Mouse (Mus musculus) spleen, adult 2 months (tissue): ENCODE measurements around the gene Mroh8.

Source experiments
- CTCF ChIP-seq: fragments of 200-500 bp; IDR thresholded peaks from 2 replicates; pipeline ENCODE4 v1.5.1; 2011; ENCODE audit warnings: mild to moderate bottlenecking, inconsistent platforms; ENCODE audit not compliant: insufficient read depth, insufficient read length, insufficient replicate concordance; ENCODE audit errors: extremely low read depth
- POLR2A ChIP-seq: fragments of 200-500 bp; IDR thresholded peaks from 2 replicates; pipeline ENCODE4 v1.6.1; 2011; ENCODE audit warnings: low read depth, low read length, inconsistent platforms

- TF ChIP-seq POLR2A, result no peak
- no peak for TF ChIP-seq CTCF
Measured at GRCm38 (mm10) chr2:157166371-157167080, 112.8 kb downstream of the Mroh8 start.
